Mouse (Mus musculus) CH12.LX (cell line): ENCODE measurements at regions not wholly inside any gene's neighbourhood (a gene's known extent, or its start where the extent isn't known, plus 50 kb on each side); places are given as distances from the start of the nearest gene placed in this dataset.
"Not testable (repeated sequence)": the region's sequence is repeated elsewhere in the genome, so short reads cannot be mapped to it uniquely, and the experiment has no call there.

Experiments used
- POLR2A ChIP-seq: IDR thresholded peaks from 2 replicates; pipeline ENCODE4 v1.6.1; 2011; ENCODE audit warnings: low read depth, mild to moderate bottlenecking, improper control_type of control experiment, low read length
- ZKSCAN1 ChIP-seq: IDR thresholded peaks from 2 replicates; pipeline ENCODE4 v1.6.1; 2012; ENCODE audit warnings: low read depth, inconsistent platforms, low read length, improper control_type of control experiment, borderline replicate concordance

DNA sequence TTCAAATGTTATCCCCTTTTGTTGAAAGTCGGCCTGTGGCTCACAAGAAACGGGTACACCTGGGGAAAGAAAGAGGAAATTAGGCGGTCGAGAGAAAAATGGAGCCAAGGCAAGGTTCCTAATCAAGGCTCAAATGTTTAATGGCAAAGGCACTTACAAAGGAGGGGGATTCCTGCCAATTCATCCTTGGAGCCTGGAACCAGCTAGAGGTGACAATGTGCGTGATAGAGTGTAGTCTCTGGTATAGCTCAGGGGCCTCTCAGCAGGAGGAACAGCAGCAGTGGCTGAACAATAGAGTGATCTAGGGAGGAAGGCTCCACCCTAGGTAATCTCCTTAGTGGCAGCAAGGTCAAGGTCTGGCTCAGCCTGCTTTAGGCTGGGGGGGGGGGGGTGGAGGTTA lies 213.5 kb upstream of the Chordc1 start:
- TF ChIP-seq ZKSCAN1, POLR2A: not testable (repeated sequence)
